Mouse (Mus musculus): ENCODE data around the gene Spindoc. TPM values are rescaled to one million over a fixed set of nuclear protein-coding genes. Genes with fewer than 3 reads are reported as not detected.

Spindoc gene
- total and polyA plus RNA-seq, 3 experiments, result 9.0 to 21.7 (median 10.6) TPM

- no peak for DNase-seq (ENCODE audit: extremely low read depth)
- H3K4me2 ChIP-seq (ENCODE audit: insufficient read depth, low read depth, poor library complexity, severe bottlenecking), result no peak overlapping the region
- 0 out of 4 replicates have a peak, but pooled peaks cover 0 to 8% of the 10 kb centered on the region in 2 experiments for H3K4me1 ChIP-seq (ENCODE audit: control insufficient read depth in 1 of 2, insufficient read depth in 2 of 2)
- dilution Hi-C loops (cut with MboI; ENCODE audit: extremely low pct_ligation_motif_present, extremely low pct_unique_long_range_greater_than_20kb, low sequenced_read_pairs) (no loop called here), in situ Hi-C loops (cut with MboI; ENCODE audit: low pct_ligation_motif_present, low pct_unique_long_range_greater_than_20kb, low sequenced_read_pairs) (loop anchor here (10.0 to 25.0 kb wide), 2 partner anchors 168 to 350 kb away; partner anchors contain the start of genes Macrod1 and Naa40)
- no peak overlapping the region for H3K27ac ChIP-seq (ENCODE audit: insufficient read depth, low read depth)
- H3K9me3 ChIP-seq (replicated peaks; ENCODE audit: low read length), result peaks cover 7% of the 10 kb centered on the region
- H3K36me3 ChIP-seq (replicated peaks in 1 of 2; ENCODE audit: control insufficient read depth in 1 of 2, insufficient read depth in 1 of 2, low read length in 1 of 2), result no peaks in the 10 kb centered on the region
- no peak overlapping the region for H3K9ac ChIP-seq (ENCODE audit: insufficient read depth, low read depth)
- H3K27me3 ChIP-seq (replicated peaks), result peaks cover 23% of the 10 kb centered on the region
- TF ChIP-seq NRF1 (IDR thresholded peaks at IDR 0.05; ENCODE audit: low read depth, low read length) (no peak), TBP (conservative IDR thresholded peaks at IDR 0.05; ENCODE audit: low read depth, low read length) (no peak), EP300 (IDR thresholded peaks at IDR 0.05; ENCODE audit: low read length) (no peak), MAX (IDR thresholded peaks at IDR 0.05; ENCODE audit: low read length) (no peak), IRF4 (IDR thresholded peaks at IDR 0.05; ENCODE audit: low read depth, low read length) (no peak), ZNF384 (IDR thresholded peaks at IDR 0.05; ENCODE audit: low read depth, low read length) (no peak), CHD1 (IDR thresholded peaks at IDR 0.05; ENCODE audit: low read depth, low read length) (no peak), GABPA (IDR thresholded peaks at IDR 0.05; ENCODE audit: insufficient replicate concordance, low read depth, low read length) (no peak), MXI1 (IDR thresholded peaks at IDR 0.05; ENCODE audit: low read depth, low read length) (no peak), PAX5 (IDR thresholded peaks at IDR 0.05; ENCODE audit: low read length) (no peak), CHD2 (IDR thresholded peaks at IDR 0.05; ENCODE audit: low read length) (no peak), ELF1 (IDR thresholded peaks at IDR 0.05; ENCODE audit: low read depth, low read length) (no peak), MEF2A (IDR thresholded peaks at IDR 0.05; ENCODE audit: borderline replicate concordance, low read depth, low read length) (no peak), BHLHE40 (IDR thresholded peaks at IDR 0.05; ENCODE audit: low read depth, low read length) (no peak), POLR2A (IDR thresholded peaks at IDR 0.05; ENCODE audit: low read depth, low read length) (no peak)
- no peaks in the 10 kb centered on the region for H3K79me2 ChIP-seq (replicated peaks; ENCODE audit: control insufficient read depth, extremely low read depth, insufficient read depth, poor library complexity, severe bottlenecking)
- no peak overlapping the region for H3K4me3 ChIP-seq (replicated peaks in 1 of 3; ENCODE audit: low read depth in 2 of 3, low read length in 2 of 3, poor library complexity in 1 of 3)
Measured at GRCm38 (mm10) chr19:7412361-7412760, 29.6 kb upstream of the Spindoc start.

- in situ Hi-C loops (cut with MboI; ENCODE audit: low pct_ligation_motif_present, low pct_unique_long_range_greater_than_20kb, low sequenced_read_pairs) (loop anchor here (25.0 kb wide), 1 partner anchor 342 kb away; the partner anchor contains the start of gene Macrod1), dilution Hi-C loops (cut with MboI; ENCODE audit: extremely low pct_ligation_motif_present, extremely low pct_unique_long_range_greater_than_20kb, low sequenced_read_pairs) (no loop called here)
- H3K9me3 ChIP-seq (replicated peaks; ENCODE audit: low read length), result peaks cover 2% of the 10 kb centered on the region
- no peaks in the 10 kb centered on the region for H3K4me1 ChIP-seq (ENCODE audit: control insufficient read depth in 1 of 2, insufficient read depth in 2 of 2)
- no peak overlapping the region for H3K4me2 ChIP-seq (ENCODE audit: insufficient read depth, low read depth, poor library complexity, severe bottlenecking)
- no peak for DNase-seq (ENCODE audit: extremely low read depth)
- H3K9ac ChIP-seq (ENCODE audit: insufficient read depth, low read depth), result no peak overlapping the region
- no peaks in the 10 kb centered on the region for H3K79me2 ChIP-seq (replicated peaks; ENCODE audit: control insufficient read depth, extremely low read depth, insufficient read depth, poor library complexity, severe bottlenecking)
- no peak overlapping the region for H3K27ac ChIP-seq (ENCODE audit: insufficient read depth, low read depth)
- H3K4me3 ChIP-seq (replicated peaks in 1 of 3; ENCODE audit: low read depth in 2 of 3, low read length in 2 of 3, poor library complexity in 1 of 3), result no peak overlapping the region
- peaks cover 6% of the 10 kb centered on the region for H3K27me3 ChIP-seq (replicated peaks)
- TF ChIP-seq SIN3A (IDR thresholded peaks at IDR 0.05; ENCODE audit: low read length) (no peak), JUN (IDR thresholded peaks at IDR 0.05; ENCODE audit: insufficient read depth, low read depth, low read length) (no peak), MAFK (IDR thresholded peaks at IDR 0.05; ENCODE audit: insufficient replicate concordance, low read length) (no peak), RCOR1 (conservative IDR thresholded peaks at IDR 0.05; ENCODE audit: low read depth, low read length) (no peak), JUND (conservative IDR thresholded peaks at IDR 0.05; ENCODE audit: low read depth, low read length) (no peak), TBP (conservative IDR thresholded peaks at IDR 0.05; ENCODE audit: low read depth, low read length) (no peak), MAZ (IDR thresholded peaks at IDR 0.05; ENCODE audit: low read depth, low read length) (no peak), EP300 (IDR thresholded peaks at IDR 0.05; ENCODE audit: low read length) (no peak), USF2 (conservative IDR thresholded peaks at IDR 0.05; ENCODE audit: low read depth, low read length) (no peak), MXI1 (IDR thresholded peaks at IDR 0.05; ENCODE audit: low read depth, low read length) (no peak), POLR2A (IDR thresholded peaks at IDR 0.05; ENCODE audit: low read depth, low read length) (no peak), IRF4 (IDR thresholded peaks at IDR 0.05; ENCODE audit: low read depth, low read length) (no peak), ETS1 (conservative IDR thresholded peaks at IDR 0.05; ENCODE audit: low read depth, low read length) (no peak), CTCF (conservative IDR thresholded peaks at IDR 0.05 in 1 of 2, IDR thresholded peaks at IDR 0.05 in 1 of 2; ENCODE audit: low read depth in 2 of 2, low read length in 2 of 2) (no peak), ZC3H11A (IDR thresholded peaks at IDR 0.05; ENCODE audit: low read depth, low read length) (no peak), NRF1 (IDR thresholded peaks at IDR 0.05; ENCODE audit: low read depth, low read length) (no peak), NELFE (IDR thresholded peaks at IDR 0.05; ENCODE audit: low read depth, low read length) (no peak), ZKSCAN1 (IDR thresholded peaks at IDR 0.05; ENCODE audit: borderline replicate concordance, low read depth, low read length) (no peak)
- no peaks in the 10 kb centered on the region for H3K36me3 ChIP-seq (replicated peaks in 1 of 2; ENCODE audit: control insufficient read depth in 1 of 2, insufficient read depth in 1 of 2, low read length in 1 of 2)
Measured at GRCm38 (mm10) chr19:7404623-7405229, 21.9 kb upstream of the Spindoc start.

Measured in CH12.LX (cell line).